Mouse (Mus musculus) lung, postnatal 36 days (tissue): ENCODE results near the gene Dnm3.

ENCODE experiments used
- DNase-seq: peaks from one replicate; pipeline ENCODE4 v3.0.0; 2022; ENCODE audit warnings: mixed read lengths

The Dnm3 gene

GRCm38 (mm10) chr1:162477246-162478209 lies at the start of gene Dnm3:
Gene Dnm3, minus strand, starts transcription at chr1:162478034.
- DNase-seq, result peak; percentile 95

GRCm38 (mm10) chr1:162515116-162515515 lies 37.3 kb upstream of the Dnm3 start:
- DNase-seq, result no peak

- DNase-seq, result no peak
Measured at GRCm38 (mm10) chr1:162510013-162510356, 32.2 kb upstream of the Dnm3 start.

- peak; percentile 45 for DNase-seq
Measured at GRCm38 (mm10) chr1:162509329-162510012, 31.6 kb upstream of the Dnm3 start.

GRCm38 (mm10) chr1:162508211-162509005 lies 30.6 kb upstream of the Dnm3 start:
- DNase-seq, result no peak

GRCm38 (mm10) chr1:162506516-162506915 lies 28.7 kb upstream of the Dnm3 start:
- no peak for DNase-seq

GRCm38 (mm10) chr1:162505649-162506048 lies 27.8 kb upstream of the Dnm3 start:
- no peak for DNase-seq

GRCm38 (mm10) chr1:162476531-162477080 lies 1.2 kb downstream of the Dnm3 start:
- DNase-seq, result no peak

GRCm38 (mm10) chr1:162472949-162473348 lies 4.9 kb downstream of the Dnm3 start:
- no peak for DNase-seq

GRCm38 (mm10) chr1:162471089-162471488 lies 6.7 kb downstream of the Dnm3 start:
- DNase-seq, result no peak

- no peak for DNase-seq
Measured at GRCm38 (mm10) chr1:162469752-162470280, 8.0 kb downstream of the Dnm3 start.

- DNase-seq, result no peak
Measured at GRCm38 (mm10) chr1:162463676-162464075, 14.2 kb downstream of the Dnm3 start.

GRCm38 (mm10) chr1:162458711-162459110 lies 19.1 kb downstream of the Dnm3 start:
- DNase-seq, result no peak

GRCm38 (mm10) chr1:162456861-162457260 lies 21.0 kb downstream of the Dnm3 start:
- DNase-seq, result no peak

GRCm38 (mm10) chr1:162456406-162456805 lies 21.4 kb downstream of the Dnm3 start:
- DNase-seq, result no peak

- peak; percentile 12 for DNase-seq
Measured at GRCm38 (mm10) chr1:162453578-162453977, 24.3 kb downstream of the Dnm3 start.

GRCm38 (mm10) chr1:162453030-162453429 lies 24.8 kb downstream of the Dnm3 start:
- DNase-seq, result no peak

- DNase-seq, result peak; percentile 9
Measured at GRCm38 (mm10) chr1:162449161-162449909, 28.5 kb downstream of the Dnm3 start.

GRCm38 (mm10) chr1:162444805-162445204 lies 33.0 kb downstream of the Dnm3 start:
- DNase-seq, result no peak

- DNase-seq, result no peak
Measured at GRCm38 (mm10) chr1:162439576-162439975, 38.3 kb downstream of the Dnm3 start.

- DNase-seq, result no peak
Measured at GRCm38 (mm10) chr1:162436672-162437071, 41.2 kb downstream of the Dnm3 start.

GRCm38 (mm10) chr1:162428904-162429303 lies 48.9 kb downstream of the Dnm3 start:
- DNase-seq, result no peak
